Mouse (Mus musculus) liver, embryonic 14.5 days (tissue): Measurements from ENCODE around the gene Icam5.

ENCODE experiments used
- CTCF ChIP-seq: IDR thresholded peaks from 2 replicates; pipeline ENCODE4 v1.5.1; 2016; ENCODE audit warnings: antibody characterized with exemption, low read depth, control low read depth
- EP300 ChIP-seq: IDR thresholded peaks from 2 replicates; pipeline ENCODE4 v1.6.1; 2016; ENCODE audit warnings: antibody characterized with exemption, low read depth

DNA sequence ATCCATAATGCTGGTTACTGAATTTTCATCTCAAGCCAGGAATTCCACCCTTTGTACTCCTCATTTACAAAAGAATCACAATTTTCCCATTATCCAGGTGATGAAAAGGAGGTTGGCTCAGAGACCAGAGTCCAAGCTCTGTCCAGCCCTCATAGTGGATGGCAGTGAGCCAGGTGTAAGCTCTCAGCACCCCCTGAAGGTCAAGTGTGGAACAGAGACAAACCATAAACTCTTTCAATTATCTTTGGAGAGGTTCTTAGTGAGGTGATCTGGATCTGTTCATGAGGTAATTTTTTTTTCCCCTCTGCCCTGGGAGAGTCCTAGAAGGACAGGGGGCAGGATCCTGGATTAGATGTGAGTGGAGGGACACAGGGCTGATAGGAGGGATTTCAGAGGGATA is 31.1 kb upstream of the Icam5 start:
- peak; percentile 62 for TF ChIP-seq CTCF
- no peak for TF ChIP-seq EP300
